Mouse (Mus musculus) right cerebral cortex, adult 18-20 months (tissue): ENCODE measurements at regions not wholly inside any gene's neighbourhood (a gene's known extent, or its start where the extent isn't known, plus 50 kb on each side); places are given as distances from the start of the nearest gene placed in this dataset.

Source experiments
- DNase-seq: peaks from one replicate; pipeline ENCODE4 v3.0.0; 2022; ENCODE audit warnings: mixed read lengths

GRCm38 (mm10) chr17:65193341-65193740, 347.2 kb downstream of the Tmem232 start:
- no peak for DNase-seq

GRCm38 (mm10) chr17:65192432-65193059, 348.0 kb downstream of the Tmem232 start:
- no peak for DNase-seq

GRCm38 (mm10) chr17:65190839-65191591, 349.6 kb downstream of the Tmem232 start:
- DNase-seq: no peak

GRCm38 (mm10) chr17:65181164-65181563, 345.3 kb upstream of the 4930583I09Rik start:
- peak; percentile 9 for DNase-seq

GRCm38 (mm10) chr17:65175770-65176169, 339.9 kb upstream of the 4930583I09Rik start:
- no peak for DNase-seq

GRCm38 (mm10) chr17:65174114-65174513, 338.2 kb upstream of the 4930583I09Rik start:
- DNase-seq: no peak

GRCm38 (mm10) chr17:65173236-65173635, 337.4 kb upstream of the 4930583I09Rik start:
- peak; percentile 45 for DNase-seq

- DNase-seq: peak; percentile 81
Observed at GRCm38 (mm10) chr17:65170691-65171090, 334.8 kb upstream of the 4930583I09Rik start.

- no peak for DNase-seq
Observed at GRCm38 (mm10) chr17:65169981-65170617, 334.2 kb upstream of the 4930583I09Rik start.

GRCm38 (mm10) chr17:65146376-65146775, 310.5 kb upstream of the 4930583I09Rik start:
- DNase-seq: peak; percentile 48

- no peak for DNase-seq
Observed at GRCm38 (mm10) chr17:65114651-65115050, 278.8 kb upstream of the 4930583I09Rik start.

GRCm38 (mm10) chr17:65113121-65113520, 277.2 kb upstream of the 4930583I09Rik start:
- DNase-seq: no peak

- DNase-seq: no peak
Observed at GRCm38 (mm10) chr17:65105622-65106021, 269.8 kb upstream of the 4930583I09Rik start.

GRCm38 (mm10) chr17:65101157-65101556, 265.3 kb upstream of the 4930583I09Rik start:
- DNase-seq: no peak

GRCm38 (mm10) chr17:65082249-65082648, 246.4 kb upstream of the 4930583I09Rik start:
- no peak for DNase-seq

- no peak for DNase-seq
Observed at GRCm38 (mm10) chr17:65081779-65082086, 245.9 kb upstream of the 4930583I09Rik start.

GRCm38 (mm10) chr17:65081072-65081778, 245.4 kb upstream of the 4930583I09Rik start:
- DNase-seq: no peak

- DNase-seq: no peak
Observed at GRCm38 (mm10) chr17:65074878-65075277, 239.0 kb upstream of the 4930583I09Rik start.

GRCm38 (mm10) chr17:65071114-65071513, 235.2 kb upstream of the 4930583I09Rik start:
- DNase-seq: peak; percentile 35

GRCm38 (mm10) chr17:65066135-65066534, 230.3 kb upstream of the 4930583I09Rik start:
- no peak for DNase-seq

- no peak for DNase-seq
Observed at GRCm38 (mm10) chr17:65056059-65056458, 220.2 kb upstream of the 4930583I09Rik start.

- DNase-seq: no peak
Observed at GRCm38 (mm10) chr17:65049860-65050482, 214.1 kb upstream of the 4930583I09Rik start.

- peak; percentile 56 for DNase-seq
Observed at GRCm38 (mm10) chr17:65015731-65016130, 179.9 kb upstream of the 4930583I09Rik start.
